Mouse (Mus musculus): Measurements from ENCODE around the gene Bricd5. TPM values are rescaled to one million over a fixed set of nuclear protein-coding genes. Genes with fewer than 3 reads are reported as not detected.

Bricd5 gene
- polyA plus RNA-seq, 1 experiment from 2014 or later: not detected

DNA sequence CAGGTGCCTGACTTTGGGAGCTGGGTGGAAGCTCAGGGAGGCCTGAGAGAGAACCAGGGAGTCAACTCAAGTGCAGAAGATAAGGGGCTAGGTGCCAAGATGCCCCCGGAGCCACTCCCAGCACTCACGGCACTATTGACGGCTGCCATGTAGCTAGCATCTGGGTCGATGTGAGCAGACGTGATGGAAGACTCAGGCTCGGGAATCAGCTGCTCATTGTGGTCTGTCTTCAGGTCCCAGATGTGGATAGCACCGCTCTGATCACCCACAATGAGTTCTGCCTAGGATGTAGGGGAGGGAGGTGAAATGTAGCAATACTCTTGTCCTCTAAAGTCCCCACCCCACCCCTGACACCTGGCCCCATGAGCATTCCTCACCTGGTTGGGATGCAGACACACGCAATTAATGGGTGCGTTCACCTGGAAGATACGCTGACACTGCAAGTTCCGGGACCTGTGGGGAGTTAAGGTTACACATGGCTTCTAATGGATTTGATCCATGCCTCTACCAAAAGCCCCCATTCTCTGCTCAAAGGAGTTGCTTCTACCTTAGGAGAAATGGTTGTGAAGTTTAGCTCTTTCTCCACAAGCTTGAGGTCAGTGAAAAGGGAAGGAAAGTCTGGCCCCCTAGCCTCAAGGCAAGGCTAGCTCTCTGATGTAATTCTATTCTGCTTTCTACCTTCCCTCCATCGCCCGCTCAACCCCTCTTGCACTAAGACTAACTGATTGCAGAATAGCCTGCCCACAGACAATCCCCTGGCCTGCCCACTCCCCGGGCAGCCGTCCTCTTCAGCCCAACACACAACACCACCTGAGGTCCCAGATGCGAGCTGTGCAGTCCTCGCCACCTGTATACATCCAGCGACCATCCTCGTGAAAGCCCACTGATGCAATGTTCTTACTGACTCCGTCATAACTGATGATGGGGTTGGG, 3.6 kb downstream of the Bricd5 start:
- WGBS: 89% methylated on average over 20 of the region's 20 CpGs
- Histone ChIP-seq H3K4me1 (replicated peaks) (peaks cover 33% of the 10 kb centered on the region), H3K9ac (peak overlapping the region; percentile 84), H3K27ac (ENCODE audit: poor library complexity, severe bottlenecking) (no peak overlapping the region), H3K4me2 (no peak overlapping the region; the same call in 1 of the 2 replicates), H3K9me3 (replicated peaks) (no peaks in the 10 kb centered on the region), H3K4me3 (no peak overlapping the region), H3K36me3 (peaks cover 53% of the 10 kb centered on the region), H3K27me3 (replicated peaks) (no peaks in the 10 kb centered on the region)
- no peak for ATAC-seq (ENCODE audit: insufficient number of reproducible peaks, low FRiP score)

DNA sequence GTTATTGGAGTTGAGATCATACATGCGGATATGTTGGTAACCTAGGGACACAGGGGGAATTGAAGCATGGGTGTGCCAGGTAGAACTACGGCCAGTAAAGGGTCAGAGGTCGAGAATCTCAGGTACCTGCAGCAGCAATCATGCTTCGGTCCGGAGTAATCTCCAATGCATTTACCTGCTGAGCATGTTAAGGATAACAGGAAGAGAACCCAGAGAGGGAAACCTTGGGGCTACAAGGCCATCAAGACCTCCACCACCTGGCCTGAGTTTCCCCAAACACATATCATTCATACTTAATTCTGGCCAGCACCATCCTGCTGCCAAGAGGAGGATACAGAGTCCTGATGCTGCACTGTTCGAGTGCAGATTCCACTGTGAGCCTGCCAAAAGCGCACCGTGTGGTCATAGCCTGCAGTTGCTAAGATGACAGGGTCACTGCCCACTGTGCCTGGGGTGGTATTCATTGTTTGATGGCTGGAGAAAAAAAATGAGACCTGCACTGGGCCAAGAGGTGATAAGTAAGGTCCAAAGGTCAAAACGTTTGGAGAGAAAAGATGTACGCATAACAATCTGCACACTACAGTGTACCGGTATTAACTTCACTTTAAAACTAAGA, 4.4 kb downstream of the Bricd5 start:
- Histone ChIP-seq H3K27me3 (replicated peaks) (no peaks in the 10 kb centered on the region), H3K9ac (peak overlapping the region; percentile 84), H3K4me1 (replicated peaks) (peaks cover 26% of the 10 kb centered on the region), H3K27ac (ENCODE audit: poor library complexity, severe bottlenecking) (no peak overlapping the region), H3K36me3 (peaks cover 46% of the 10 kb centered on the region), H3K4me2 (peak overlapping the region; percentile 70), H3K4me3 (peak overlapping the region; percentile 79), H3K9me3 (replicated peaks) (no peaks in the 10 kb centered on the region)
- 48% methylated on average over 11 of the region's 11 CpGs for WGBS
- peak; percentile 9; the same call in 1 of the 2 replicates for ATAC-seq (ENCODE audit: insufficient number of reproducible peaks, low FRiP score)

DNA sequence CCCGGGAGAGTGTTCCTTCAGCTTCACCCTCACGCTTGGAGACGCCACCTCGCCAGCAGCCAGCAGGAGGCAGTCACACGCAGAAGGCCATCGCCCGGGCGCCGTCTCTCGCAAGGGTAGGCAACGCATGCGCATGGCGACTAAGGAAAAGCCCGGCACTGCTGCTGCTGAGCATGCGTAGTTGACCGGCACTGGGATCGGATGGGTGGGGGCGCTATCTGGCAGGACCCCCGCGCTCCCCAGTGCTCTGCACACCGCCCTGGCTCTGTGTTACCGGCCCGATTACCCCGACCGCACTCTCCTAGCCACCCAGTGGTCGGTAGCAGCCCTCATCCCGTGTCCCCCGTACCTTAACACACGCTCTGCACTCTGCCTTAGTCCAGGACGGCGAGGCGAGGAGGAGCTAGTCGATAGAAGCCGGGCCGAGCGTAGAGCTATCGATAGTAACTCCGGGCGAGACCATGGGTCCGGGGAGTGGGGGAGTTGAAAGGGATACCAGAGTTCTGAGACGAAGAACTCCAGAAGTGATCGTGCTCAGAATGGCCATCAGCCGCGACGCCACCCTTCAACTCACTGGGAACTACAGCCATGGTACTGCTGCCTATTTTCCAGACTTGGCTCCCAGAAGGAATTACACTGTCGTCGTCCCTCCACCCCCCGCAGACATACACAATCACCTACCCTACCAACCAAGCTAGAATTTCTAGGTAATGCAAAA, 5.1 kb downstream of the Bricd5 start, which contains the start of gene Mlst8:
TSS of gene Mlst8 (minus strand) at position 416 of the 718 bp plus-strand sequence.
- under 1% methylated on average over 48 of the region's 48 CpGs for WGBS
- Histone ChIP-seq H3K4me2 (peak within 1 kb of the TSS; percentile 70), H3K36me3 (peaks cover 39% of the 10 kb centered on the region), H3K27ac (ENCODE audit: poor library complexity, severe bottlenecking) (peak within 1 kb of the TSS; percentile 94), H3K9me3 (replicated peaks) (no peaks in the 10 kb centered on the region), H3K9ac (peak within 1 kb of the TSS; percentile 84), H3K27me3 (replicated peaks) (no peaks in the 10 kb centered on the region; the same call in 1 of the 2 replicates), H3K4me1 (replicated peaks) (peaks cover 22% of the 10 kb centered on the region), H3K4me3 (peak within 1 kb of the TSS; percentile 79)
- peak; percentile 93 for ATAC-seq (ENCODE audit: insufficient number of reproducible peaks, low FRiP score)

DNA sequence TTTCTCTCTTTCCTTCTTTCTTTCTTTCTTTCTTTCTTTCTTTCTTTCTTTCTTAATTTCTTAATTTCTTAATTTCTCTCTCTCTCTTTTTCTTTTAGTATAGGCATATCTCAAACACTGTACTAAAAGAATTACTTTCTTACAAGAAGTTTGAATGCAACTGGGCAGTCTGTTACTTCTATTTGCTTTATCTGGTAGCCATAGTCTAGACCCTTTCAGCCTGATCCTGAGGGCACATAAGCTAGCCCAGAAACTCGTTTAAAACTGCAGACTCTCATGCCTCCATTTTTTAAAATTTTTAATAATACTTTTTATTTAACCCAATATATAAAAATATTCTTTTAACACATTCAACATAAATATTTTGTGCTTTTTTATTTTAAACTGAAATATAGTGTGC, 5.7 kb downstream of the Bricd5 start:
- H3K9me3 ChIP-seq (replicated peaks): no peaks in the 10 kb centered on the region
- 36% methylated on average over 1 of the region's 1 CpGs for WGBS
- H3K9ac ChIP-seq: no peak overlapping the region
- ATAC-seq (ENCODE audit: insufficient number of reproducible peaks, low FRiP score): no peak
- peak overlapping the region; percentile 79; the same call in 1 of the 2 replicates for H3K4me3 ChIP-seq
- H3K27me3 ChIP-seq (replicated peaks): no peaks in the 10 kb centered on the region; the same call in 1 of the 2 replicates
- H3K4me2 ChIP-seq: peak overlapping the region; percentile 42
- no peak overlapping the region for H3K27ac ChIP-seq (ENCODE audit: poor library complexity, severe bottlenecking)
- peaks cover 16% of the 10 kb centered on the region for H3K4me1 ChIP-seq (replicated peaks)
- peaks cover 33% of the 10 kb centered on the region for H3K36me3 ChIP-seq

DNA sequence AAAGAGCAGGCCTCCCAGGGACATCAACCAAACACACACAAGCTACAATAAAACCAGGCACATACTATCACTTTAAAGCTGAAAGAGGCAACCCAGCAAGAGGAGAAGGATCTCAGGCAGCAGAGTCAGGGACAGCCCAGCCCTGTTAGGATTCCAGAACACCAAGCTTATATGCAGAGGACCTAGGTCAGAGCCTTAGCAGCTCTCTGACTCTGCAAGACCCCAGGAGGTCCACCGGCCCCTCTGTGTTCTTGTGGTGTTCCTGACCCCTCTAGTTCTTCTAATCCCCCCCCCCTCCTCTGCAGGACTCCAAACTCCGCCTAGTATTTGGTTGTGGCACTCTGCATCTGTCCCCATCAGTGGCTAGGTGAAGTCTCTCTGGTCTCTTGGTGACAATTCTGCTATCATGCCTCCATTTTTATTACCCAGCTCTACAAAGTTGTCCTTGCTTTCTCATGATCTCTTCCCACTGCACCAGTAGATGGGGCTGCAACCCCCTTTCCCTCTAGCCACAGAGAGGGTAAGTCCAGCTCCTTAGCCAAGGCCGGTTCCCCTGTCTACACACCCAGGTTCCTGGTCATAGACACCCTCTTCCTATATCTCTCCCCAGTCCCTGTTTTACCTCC, 6.6 kb downstream of the Bricd5 start:
- ATAC-seq (ENCODE audit: insufficient number of reproducible peaks, low FRiP score): no peak
- Histone ChIP-seq H3K36me3 (peaks cover 24% of the 10 kb centered on the region), H3K4me3 (no peak overlapping the region), H3K27me3 (replicated peaks) (no peaks in the 10 kb centered on the region; the same call in 1 of the 2 replicates), H3K4me1 (replicated peaks) (peaks cover 16% of the 10 kb centered on the region), H3K27ac (ENCODE audit: poor library complexity, severe bottlenecking) (no peak overlapping the region), H3K4me2 (no peak overlapping the region), H3K9ac (no peak overlapping the region), H3K9me3 (replicated peaks) (no peaks in the 10 kb centered on the region)
- 38% methylated on average over 3 of the region's 3 CpGs for WGBS

DNA sequence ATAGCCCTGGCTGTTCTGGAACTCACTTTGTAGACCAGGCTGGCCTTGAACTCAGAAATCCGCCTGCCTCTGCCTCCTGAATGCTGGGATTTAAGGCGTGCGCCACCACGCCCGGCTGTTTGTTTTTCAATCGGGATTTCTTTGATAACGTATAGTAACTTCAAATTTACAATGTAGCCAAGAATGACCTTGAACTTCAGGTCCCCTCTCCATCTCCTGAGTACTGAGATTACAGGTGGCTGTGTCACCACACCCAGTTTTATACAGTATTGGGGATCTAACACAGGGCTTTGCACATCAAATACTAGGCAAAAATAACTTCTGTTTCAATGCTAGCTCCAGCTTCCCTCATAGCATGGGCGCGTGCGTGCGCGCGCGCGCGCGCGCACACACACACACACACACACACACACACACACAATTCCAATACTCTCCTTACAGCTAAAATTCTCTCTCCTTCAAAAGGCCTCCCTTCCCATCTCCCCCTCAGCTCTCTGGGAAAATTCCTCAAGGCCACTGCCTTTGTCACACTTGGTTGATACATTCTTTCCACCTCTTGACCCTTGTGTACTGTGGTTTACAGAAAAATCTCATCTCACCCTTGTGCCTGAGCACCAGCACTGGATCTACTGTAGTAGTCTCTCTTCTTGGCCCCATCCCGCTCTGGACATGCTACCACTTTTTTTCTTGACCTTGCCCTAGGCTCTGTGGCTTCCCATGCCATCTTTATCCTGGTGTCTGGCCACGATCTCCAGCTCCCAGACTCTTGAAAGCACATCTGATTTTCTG, 7.5 kb downstream of the Bricd5 start:
- Histone ChIP-seq H3K36me3 (peaks cover 15% of the 10 kb centered on the region), H3K9me3 (replicated peaks) (no peaks in the 10 kb centered on the region), H3K27me3 (replicated peaks) (peaks cover 3% of the 10 kb centered on the region; the same call in 1 of the 2 replicates), H3K4me2 (no peak overlapping the region), H3K9ac (no peak overlapping the region), H3K4me1 (replicated peaks) (peaks cover 21% of the 10 kb centered on the region), H3K27ac (ENCODE audit: poor library complexity, severe bottlenecking) (no peak overlapping the region), H3K4me3 (no peak overlapping the region)
- WGBS: 90% methylated on average over 20 of the region's 20 CpGs
- ATAC-seq (ENCODE audit: insufficient number of reproducible peaks, low FRiP score): no peak

DNA sequence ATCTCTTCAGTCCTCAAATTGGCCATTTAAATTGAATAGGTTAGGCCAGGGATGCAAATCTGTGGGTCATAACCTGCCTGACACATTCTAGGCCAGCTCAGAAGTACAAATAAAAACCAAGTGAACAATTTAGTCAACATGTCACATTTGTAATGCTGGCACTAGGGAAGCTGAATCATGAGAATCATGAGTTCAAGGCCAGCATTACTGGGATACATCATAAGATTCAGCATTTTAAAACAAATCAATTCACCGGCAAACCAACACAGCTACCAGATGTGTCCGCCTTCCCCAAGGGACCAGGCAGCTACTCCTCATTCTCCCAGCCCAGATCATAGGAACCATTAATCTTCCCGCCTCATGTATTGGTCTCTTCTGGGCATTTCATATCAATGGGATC, 9.8 kb downstream of the Bricd5 start:
- no peaks in the 10 kb centered on the region for H3K36me3 ChIP-seq
- no peak overlapping the region for H3K27ac ChIP-seq (ENCODE audit: poor library complexity, severe bottlenecking)
- H3K9me3 ChIP-seq (replicated peaks): no peaks in the 10 kb centered on the region
- peaks cover 24% of the 10 kb centered on the region for H3K27me3 ChIP-seq (replicated peaks)
- peaks cover 17% of the 10 kb centered on the region for H3K4me1 ChIP-seq (replicated peaks)
- no peak for ATAC-seq (ENCODE audit: insufficient number of reproducible peaks, low FRiP score)
- no peak overlapping the region for H3K4me2 ChIP-seq
- no peak overlapping the region for H3K4me3 ChIP-seq
- WGBS: 81% methylated on average over 3 of the region's 3 CpGs
- H3K9ac ChIP-seq: no peak overlapping the region

DNA sequence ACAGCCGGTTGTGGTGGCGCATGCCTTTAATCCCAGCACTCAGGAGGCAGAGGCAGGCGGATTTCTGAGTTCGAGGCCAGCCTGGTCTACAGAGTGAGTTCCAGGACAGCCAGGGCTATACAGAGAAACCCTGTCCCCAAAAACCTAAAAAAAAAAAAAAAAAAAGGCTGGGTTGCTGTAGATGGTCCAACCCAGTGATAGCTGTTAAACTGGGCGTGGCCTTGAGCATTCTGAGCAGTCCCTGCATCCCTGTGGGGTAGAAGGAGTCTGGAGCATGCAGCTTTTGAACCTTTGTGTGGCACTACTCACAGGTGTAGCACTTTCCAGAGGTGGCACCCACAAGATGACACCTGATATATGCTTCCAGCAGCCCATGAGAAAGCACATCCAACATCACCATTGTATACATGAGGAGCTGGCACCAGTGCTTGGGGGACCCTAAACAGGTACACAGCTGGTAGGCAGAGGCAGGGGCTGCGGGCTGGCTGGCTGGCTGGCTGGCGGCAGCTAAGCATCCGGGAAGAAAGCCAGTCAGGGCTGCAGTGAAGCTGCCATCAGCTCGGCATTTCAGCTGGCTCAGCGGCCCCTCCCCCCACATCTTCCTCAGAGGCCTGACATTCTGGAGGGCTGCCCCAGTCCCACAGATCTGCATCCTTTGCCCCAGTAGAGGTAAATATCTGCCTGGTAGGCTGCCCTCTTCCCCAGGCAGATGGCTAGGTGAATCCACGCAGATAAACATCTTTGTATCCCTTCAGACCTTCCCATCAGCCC, 11.6 kb downstream of the Bricd5 start:
- H3K4me2 ChIP-seq: no peak overlapping the region
- peaks cover 41% of the 10 kb centered on the region for H3K27me3 ChIP-seq (replicated peaks)
- no peaks in the 10 kb centered on the region for H3K9me3 ChIP-seq (replicated peaks)
- no peak for ATAC-seq (ENCODE audit: insufficient number of reproducible peaks, low FRiP score)
- no peaks in the 10 kb centered on the region for H3K36me3 ChIP-seq
- no peak overlapping the region for H3K27ac ChIP-seq (ENCODE audit: poor library complexity, severe bottlenecking)
- no peak overlapping the region for H3K4me3 ChIP-seq
- 39% methylated on average over 11 of the region's 11 CpGs for WGBS
- no peak overlapping the region for H3K9ac ChIP-seq
- H3K4me1 ChIP-seq (replicated peaks): peaks cover 18% of the 10 kb centered on the region

DNA sequence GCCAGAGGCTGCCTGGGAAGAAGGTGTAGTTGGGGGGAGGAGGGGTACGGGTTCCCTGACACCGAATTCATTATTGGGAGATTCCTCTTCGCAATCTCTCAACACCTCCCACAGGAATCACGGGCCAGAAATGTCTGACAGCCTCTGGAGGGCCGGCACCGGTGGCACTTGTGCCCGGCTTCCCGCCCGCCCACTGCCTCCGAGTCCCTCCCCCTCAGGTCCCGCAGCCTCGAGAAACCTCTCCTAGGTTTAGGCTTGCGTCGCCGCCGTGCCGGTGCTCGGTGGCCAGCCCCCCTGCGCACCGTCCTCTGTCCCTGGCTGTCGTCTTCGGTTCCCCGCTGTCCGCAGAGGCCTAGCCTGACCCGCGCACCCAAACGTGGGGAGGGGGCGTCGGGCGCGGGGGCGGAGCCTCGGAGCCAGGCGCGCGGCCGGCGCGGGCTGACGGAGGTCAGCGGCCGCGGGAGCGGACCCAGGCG, 14.5 kb downstream of the Bricd5 start, which contains the start of gene Caskin1:
TSS of gene Caskin1 (plus strand) at position 416 of the 476 bp plus-strand sequence.
- peak within 1 kb of the TSS; percentile 99 for H3K4me2 ChIP-seq
- peak within 1 kb of the TSS; percentile 64 for H3K4me3 ChIP-seq
- H3K27me3 ChIP-seq (replicated peaks): peaks cover 55% of the 10 kb centered on the region
- no peaks in the 10 kb centered on the region for H3K9me3 ChIP-seq (replicated peaks)
- peak; percentile 31 for ATAC-seq (ENCODE audit: insufficient number of reproducible peaks, low FRiP score)
- H3K27ac ChIP-seq (ENCODE audit: poor library complexity, severe bottlenecking): no peak within 1 kb of the TSS
- H3K36me3 ChIP-seq: no peaks in the 10 kb centered on the region
- H3K4me1 ChIP-seq (replicated peaks): peaks cover 18% of the 10 kb centered on the region
- WGBS: under 1% methylated on average over 43 of the region's 45 CpGs
- peak within 1 kb of the TSS; percentile 83 for H3K9ac ChIP-seq
